Mouse (Mus musculus): ENCODE measurements around the gene Wdr37.

GRCm38 (mm10) chr13:8838394-8838793 lies 33.3 kb downstream of the Wdr37 start:
- TF ChIP-seq POLR2A (IDR thresholded peaks at IDR 0.05; ENCODE audit: low read depth, low read length): no peak
- no peak for TF ChIP-seq CTCF (IDR thresholded peaks at IDR 0.05; ENCODE audit: extremely low read depth, insufficient read depth, insufficient read length, insufficient replicate concordance)

All from spleen, adult 2 months (tissue).